Mouse (Mus musculus): ENCODE measurements at regions not wholly inside any gene's neighbourhood (a gene's known extent, or its start where the extent isn't known, plus 50 kb on each side); places are given as distances from the start of the nearest gene placed in this dataset.
"Not testable (repeated sequence)": the region's sequence is repeated elsewhere in the genome, so short reads cannot be mapped to it uniquely, and the experiment has no call there.

DNA sequence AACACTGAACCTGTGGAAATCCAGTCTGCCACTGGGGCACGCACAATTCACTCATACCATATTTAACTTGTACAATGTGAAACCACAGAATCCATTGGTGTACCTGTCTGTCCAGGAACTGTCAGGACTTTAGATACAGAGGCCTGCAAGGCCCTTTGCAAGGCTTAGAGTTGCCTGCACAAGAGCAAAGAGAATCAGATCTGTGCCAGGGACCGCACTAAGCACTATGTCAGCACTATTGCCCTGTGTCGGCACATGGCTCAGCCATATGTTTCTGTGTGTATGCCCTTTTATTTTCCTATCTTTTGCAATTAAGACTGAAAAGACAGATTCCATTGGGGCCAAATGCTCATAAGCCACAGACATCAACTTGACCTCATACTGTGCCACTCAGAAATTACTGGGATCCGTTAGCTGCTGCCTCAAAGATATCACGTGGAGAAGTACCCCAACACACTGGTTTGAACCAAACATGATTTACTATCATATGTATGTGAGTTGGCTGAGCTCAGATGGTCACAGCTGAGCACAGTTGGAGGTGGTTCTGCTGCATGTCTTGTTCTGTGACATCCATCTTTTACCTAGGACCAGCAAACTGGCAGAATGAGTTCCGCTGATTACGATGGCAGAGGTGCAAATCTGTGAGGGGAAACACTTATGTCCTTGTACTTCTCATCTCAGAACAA lies 181.7 kb upstream of the Prkcq start:
- DNase-seq (ENCODE audit: low spot score in 2 of 2): no peak

DNA sequence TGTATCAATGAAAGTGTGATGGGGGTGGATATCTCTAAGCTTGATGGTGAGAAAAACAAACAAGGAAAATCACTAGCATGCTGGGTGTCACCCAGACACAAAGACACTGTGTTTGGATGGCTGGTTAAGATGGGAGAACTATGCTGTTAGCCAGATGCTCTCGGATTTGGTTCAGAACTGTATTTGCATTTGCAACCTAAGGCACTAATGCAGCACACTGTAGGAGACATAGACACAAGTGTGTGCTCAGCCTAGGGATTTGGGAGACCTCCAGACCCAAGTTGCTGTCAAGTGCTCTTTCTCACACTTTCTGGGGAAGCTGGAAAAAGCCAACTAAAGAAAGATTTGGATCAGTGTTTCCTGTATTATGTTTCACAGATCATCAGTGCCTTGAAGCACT lies 173.1 kb upstream of the Prkcq start:
- DNase-seq (ENCODE audit: low spot score in 2 of 2): no peak

DNA sequence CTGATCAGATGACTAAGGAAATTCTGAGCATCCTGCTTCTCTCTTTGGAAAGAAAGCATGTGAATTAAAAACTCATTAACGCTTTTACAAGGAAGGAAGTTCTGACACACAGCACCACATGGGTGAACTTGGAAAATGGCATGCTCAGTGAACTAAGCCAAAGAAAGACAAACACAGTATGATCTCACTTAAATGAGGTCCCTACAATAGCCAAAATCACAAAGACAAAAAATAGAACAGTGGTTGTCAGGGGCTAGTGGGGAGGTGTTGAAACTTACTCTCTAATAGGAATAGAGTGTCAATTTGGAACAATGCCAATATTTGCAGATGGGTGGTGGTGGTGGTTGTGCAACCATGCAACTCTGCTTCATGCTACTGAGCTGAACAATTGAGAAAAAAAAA lies 172.7 kb upstream of the Prkcq start:
- no peak for DNase-seq (ENCODE audit: low spot score in 2 of 2)

DNA sequence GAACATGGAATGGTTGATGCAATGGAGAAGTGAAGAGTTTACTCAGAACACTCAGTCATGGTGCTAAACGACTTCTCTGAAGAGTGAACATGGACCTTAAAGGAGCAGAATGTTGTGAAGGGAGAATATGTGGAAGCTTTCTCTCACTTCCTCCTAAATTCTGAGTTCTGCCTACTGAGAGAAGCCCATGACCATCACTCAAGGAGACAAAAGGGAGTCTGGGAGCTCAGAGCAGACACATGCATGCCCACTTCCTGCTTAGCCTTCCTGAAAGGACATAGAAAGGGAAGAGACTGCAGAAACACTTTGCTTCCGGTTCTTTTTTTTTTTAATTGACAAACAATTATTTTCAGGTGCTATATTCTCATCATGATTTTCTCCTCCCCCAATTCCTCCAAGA lies 166.1 kb upstream of the Prkcq start:
- no peak for DNase-seq (ENCODE audit: low spot score in 2 of 2)

DNA sequence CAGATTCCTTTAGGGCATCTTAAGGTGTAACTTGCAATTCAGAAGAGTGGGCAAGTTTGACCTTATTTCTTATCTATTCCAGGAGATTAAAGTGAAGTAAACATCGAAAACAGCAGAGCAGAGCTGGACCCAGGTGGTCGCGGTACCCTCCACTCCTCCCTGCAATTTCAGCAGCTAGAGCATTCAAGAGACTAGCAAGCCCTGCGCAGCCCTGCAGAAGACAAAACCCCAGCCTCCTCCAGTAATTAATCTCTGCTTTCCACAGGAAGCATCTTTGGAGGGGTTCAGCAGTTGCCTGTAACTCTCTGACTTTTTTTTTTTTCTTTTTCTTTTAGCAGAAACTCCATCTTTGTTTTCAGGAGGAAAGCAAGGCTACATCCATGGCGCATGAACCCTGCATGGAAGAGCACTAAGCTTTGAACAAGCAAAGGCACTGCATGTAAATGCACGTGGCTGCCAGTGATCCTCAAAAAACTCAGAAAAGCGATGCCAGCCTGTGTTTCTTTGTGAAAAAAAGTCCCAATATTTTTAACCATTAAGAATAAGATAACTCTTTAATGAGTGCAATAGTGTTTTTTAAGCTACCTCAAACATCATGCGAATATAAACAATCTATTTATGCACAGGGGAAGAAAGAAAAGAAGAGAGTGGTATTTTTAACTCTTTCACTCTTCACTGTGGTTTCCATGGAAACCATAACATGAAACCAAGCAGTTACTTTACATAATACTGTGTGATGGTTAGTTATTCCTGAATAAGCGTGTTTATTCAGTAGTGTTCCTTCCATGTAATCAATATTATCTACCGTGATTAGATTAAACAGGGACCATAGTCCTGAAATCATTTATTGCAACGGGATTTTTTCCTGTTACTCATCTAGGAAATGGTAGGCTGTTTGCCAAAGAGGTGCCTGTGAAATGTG lies 160.6 kb upstream of the Prkcq start:
- DNase-seq (ENCODE audit: low spot score in 2 of 2): no peak

DNA sequence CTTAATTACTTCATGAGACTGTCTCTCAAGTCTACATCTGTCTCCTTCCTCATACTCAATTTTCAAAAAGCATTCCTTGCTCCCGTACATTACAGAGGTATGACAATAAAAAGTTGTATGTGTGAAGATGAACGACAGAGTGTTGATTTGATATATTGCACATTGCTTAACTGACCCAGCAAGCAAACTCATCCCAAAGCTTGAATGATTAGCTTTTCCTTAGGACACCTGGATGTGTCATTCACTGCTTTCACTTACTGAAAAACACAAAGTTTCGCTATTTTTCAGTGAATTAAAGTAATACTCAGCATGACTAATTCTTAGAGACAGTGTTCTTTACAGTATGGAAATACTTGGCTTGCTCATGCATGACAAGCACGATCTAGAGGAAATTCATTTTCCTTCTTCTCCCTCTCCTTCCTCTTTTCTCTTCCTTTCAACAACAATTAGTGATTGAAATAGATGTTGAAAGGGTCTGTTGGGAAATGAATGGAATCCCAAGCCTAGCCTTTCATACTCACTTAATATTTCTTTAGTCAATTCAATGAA lies 159.5 kb upstream of the Prkcq start:
- DNase-seq (ENCODE audit: low spot score in 2 of 2): no peak

DNA sequence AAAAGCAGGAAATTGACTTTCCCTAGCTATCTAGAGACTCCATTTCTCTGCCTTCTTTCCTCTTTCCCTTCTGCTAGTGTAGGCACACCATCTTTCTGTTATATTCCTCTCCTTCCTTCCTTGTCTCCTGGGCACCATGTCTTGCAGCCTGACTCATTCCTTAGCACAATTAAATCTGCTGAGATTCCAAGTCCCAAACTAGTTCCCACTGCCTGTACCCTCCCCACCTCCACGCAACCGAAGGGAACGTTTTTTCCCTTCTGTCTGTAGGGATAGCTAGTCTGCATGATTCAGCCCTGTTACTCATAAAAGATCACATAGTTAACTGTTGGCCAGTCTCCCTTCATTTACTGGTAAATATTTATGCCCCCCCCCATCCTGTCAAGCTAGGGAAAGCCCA lies 158.8 kb upstream of the Prkcq start:
- no peak for DNase-seq (ENCODE audit: low spot score in 2 of 2)

DNA sequence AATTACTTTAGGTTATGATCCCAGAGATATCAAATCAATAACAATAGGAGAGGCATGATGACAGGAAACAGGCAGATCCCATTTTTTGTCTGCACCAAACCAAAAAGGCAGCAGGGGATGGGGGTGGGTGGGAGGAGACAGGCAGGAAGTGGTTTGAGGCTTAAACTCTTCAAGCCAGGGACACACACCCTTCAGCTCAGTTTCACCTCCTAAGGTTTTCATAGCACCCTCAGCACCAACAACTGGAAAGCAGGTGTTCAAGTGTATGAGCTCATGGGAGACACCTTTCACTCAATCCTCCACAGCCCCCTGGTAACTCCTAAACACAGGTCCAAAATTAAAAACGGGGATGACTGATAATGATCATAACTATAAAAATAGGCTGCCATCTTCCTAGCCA lies 155.5 kb upstream of the Prkcq start:
- no peak for DNase-seq (ENCODE audit: low spot score in 2 of 2)

DNA sequence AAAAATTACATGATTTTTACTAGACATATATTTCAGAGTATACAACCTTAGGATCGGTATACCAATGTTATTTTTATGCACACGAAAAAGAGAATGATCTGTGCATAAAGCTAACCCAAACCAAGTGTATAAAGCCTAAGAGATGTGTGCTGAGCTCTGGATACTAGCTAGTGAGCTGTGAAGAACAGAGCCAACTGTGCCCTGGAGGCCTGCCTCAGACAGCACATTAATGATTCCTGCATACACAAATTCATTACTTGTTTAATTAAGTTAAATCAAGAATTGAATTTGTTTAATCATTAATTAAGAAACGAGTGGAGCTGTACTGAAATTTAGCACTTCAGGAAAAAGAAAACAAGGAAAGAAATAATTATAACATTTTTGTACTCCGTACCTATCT lies 139.0 kb upstream of the Prkcq start:
- DNase-seq (ENCODE audit: low spot score in 2 of 2): no peak

DNA sequence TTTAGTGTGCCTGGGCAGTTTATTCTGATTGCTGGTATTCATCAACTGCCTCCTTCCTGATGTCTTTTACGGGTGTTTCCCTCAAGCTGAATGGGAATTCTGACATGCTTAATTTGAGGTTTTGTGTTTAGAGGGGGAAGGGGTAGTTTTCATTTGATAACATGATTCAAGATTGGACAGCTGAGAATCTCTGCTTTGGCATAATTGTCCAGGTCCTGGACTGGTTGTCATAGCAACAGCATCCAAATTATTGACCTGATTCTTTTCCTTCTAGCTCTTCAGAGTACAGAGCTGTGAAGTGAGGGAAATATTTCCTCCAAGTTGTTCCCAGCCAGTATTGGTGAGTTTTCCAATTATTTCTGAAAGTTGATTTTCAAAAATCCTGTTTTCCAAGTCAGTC lies 137.7 kb upstream of the Prkcq start:
- DNase-seq (ENCODE audit: low spot score in 2 of 2): no peak

DNA sequence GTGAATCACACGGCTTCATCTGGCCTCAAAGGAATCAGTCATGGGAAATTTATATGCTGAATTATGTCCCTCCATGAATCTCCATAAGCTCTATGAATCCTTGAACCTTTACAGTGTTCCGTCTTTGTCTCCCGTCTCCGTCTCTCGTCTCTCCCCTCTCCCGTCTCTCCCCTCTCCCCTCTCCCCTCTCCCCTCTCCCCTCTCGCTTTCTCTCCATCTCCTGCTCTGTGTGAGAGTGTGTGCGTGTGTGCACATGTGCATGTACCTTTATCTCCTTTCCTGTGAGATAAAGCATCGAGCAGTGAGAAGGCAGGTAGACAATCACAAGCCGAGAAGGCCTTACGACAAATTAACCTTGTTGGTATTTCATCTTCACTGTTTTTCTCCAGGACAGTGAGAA lies 134.6 kb upstream of the Prkcq start:
- no peak for DNase-seq (ENCODE audit: low spot score in 2 of 2)

DNA sequence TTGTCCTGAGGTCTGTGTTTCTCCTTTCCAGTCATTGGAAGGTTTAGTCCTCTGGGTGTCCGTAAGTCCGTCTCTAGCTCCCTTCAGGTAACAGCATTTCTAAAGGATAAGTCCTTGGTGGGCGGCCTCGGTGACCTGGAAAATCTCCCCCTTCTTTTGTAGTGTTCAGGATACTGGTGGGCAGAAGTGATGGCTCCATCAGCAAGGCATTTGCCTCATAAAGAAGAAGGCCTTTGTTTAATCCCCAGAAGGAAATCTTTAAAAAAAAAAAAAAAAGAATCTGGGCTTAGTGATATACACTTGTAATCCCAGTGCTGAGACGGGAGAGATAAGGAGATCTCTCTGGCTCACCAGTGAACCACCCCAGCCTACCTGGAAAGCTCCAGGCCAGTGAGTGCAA lies 133.5 kb upstream of the Prkcq start:
- DNase-seq (ENCODE audit: low spot score in 2 of 2): no peak

DNA sequence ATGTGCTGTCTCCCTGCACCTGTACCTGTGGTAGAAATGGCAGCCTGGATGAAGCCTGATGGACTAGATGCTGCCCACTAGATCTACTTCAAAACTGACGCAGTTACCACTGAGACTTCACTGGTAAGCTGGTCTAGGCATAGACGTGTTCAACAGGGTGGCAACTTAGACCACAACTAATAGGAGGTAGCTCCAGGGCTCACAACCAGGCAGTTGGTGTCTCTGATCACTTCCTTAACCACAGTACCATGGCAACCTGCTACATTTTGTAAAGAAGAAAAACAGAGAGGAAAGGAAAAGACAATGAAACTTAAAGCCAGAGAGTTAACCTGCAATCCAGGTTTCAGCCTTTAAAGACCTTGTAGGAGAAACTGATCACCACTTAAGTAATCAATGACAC lies 131.9 kb upstream of the Prkcq start:
- DNase-seq (ENCODE audit: low spot score in 2 of 2): no peak

DNA sequence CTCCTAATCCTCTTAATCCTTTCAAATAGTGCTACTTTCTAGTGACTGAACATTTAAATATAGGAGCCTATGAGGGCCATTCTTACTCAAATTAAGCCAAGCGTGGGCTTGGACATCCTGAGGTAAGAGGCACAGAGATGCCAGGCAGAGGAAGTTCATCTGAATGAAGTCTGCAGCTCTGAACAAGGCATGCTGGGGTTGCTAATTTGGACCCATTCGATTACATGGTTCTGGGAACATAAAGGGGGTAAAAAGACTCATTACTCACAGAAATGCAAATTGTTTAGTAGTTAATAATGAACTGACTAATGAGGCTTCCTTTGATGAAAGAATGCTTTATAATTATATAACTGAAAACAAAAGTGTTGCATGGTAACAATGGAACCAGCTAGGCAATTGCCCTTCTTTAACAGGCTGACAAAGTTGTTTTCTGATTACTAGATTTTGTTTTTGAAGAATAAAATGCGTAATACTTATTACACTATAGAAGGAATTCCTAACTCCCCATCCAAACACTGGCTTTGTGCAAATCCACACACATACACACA lies 127.1 kb upstream of the Prkcq start:
- DNase-seq (ENCODE audit: low spot score in 2 of 2): no peak

DNA sequence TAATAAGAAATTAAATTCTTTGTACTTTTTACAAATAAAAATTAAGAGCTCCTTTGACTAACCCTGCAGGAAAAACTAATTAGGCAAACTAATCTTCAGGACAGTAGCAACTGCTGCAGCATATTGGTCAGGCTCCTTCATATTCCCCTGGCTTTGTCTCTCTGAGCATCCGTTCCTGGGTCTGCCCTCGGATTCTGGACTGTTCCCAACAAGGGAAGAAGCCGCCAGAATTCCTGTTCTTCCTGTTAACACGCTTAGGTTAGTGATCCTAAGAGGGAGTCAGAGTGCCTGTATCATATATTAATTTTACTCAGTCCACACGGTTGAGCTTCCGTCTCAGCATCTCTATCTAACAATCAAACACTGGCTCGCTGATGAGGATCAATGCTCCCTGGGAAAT lies 120.3 kb upstream of the Prkcq start:
- no peak for DNase-seq (ENCODE audit: low spot score in 2 of 2)

DNA sequence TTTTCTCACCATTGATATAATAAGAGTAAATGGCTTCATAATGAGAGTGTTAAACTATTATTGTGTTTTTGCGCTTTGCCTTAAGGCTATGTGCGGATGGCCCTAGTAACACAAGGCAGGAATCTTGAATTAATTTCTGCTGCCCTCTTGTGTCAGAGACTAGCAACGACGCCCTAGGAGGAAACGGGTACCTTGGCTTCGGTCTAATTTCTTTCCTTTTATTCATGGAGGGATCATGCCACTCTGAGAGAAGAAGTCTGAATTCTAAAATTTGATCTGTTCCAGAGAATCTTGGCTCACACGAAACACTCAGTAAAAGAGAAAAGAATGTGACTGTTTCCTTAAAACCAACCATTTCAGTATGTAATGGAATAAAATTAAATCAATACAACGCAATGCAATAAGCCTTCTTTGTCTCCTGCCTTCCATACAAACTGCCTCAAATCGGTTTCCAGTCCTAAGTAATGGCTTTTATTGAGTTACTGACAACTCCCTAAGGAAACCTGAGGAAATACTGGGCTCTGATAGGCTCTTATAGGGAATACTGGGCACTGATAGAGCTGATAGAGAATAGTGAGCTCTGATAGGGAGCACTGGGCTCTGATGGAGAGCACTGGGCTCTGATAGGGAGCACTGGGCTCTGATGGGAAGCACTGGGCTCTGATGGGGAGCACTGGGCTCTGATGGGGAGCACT lies 112.0 kb upstream of the Prkcq start:
- peak; percentile 37 to 48 for DNase-seq (ENCODE audit: low spot score in 2 of 2)

DNA sequence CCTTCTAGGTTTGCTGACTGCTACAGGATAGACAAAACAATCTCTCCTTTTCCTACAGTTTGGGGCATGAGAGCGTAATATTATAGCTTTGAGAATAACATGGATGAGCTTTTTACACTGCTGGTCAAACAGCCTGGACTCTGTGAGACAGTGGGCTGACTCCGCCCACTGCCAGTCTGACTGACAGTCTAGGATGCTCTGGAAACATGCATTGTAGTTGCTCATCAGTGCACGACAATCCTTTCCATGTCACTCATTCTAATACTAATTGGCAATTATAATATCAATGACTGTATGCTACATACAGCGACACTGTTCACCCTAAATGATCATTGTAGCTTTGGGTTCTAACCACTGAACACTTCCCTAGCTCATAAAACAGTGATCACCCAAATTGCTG lies 104.5 kb upstream of the Prkcq start:
- DNase-seq (ENCODE audit: low spot score in 2 of 2): no peak

DNA sequence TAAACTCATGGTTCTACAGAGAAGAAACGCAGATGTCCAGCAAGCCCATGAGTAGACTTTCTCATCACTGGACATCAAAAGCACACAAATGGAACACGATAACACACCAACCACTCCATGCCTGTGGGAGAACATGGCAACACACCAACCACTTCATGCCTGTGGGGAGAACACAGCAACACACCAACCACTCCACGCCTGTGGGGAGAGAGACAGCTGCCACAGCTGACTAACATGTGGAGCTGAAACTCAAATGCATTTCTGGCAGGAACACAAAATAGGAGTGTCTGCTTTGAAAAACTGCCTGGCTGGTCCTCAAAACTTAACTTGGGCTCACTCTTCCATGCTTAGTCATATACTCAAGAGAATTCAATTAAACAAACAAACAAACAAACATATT lies 88.4 kb upstream of the Prkcq start:
- DNase-seq (ENCODE audit: low spot score in 2 of 2): no peak

DNA sequence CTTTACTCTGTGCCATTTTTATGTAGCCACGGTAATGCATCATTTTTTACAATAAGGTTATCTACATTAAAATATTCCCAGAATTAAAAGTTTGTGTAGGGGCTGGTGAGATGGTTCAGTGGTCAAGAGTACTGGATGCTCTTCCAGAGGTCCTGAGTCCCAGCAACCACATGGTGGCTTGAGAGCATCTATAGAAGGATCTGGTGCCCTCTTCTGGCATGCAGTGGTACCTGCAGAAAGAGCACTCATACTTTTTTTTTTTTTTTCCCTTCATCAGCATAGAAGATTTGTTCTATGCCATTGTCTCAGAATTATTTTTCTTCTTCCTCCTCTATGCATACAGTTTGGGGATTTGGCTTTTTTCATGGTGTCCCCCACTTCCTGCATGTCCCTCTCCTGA lies 84.9 kb upstream of the Prkcq start:
- no peak for DNase-seq (ENCODE audit: low spot score in 2 of 2)

DNA sequence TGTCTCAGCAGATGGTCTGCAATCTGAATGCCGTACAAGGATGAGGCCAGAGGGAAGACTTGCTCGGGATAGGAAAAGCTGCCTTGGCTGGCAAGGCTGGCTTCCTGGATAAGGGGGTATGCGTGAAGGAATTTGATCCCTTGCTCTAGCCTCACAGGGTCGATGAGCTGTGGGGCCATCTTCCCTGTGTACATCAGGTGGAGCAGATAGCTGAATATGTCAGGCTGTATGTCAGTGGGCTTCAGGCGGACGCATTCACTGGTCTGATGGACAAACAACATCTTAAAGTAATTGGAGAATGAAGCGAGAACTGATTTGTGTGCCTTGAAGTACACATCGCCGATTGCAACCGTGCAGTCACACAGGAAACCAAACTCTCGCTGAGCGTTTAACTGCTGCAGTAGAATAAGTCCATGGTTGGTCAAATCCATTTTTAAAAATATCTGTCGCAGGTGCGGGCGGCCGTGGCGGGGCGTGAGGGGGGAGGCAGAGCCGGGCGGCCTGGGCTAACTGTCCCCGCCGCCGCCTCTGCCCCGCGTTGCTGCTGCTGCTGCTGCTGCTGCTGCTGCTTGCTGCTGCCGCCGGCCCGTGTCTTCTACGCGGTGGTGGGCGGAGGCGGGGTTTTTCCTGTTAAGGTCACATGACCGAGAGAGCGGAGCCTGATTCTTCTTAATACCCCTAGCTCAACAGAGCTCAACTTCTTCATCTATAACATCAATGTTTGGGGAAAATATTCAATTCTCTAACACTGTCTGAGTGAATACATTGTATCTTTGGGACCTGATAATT lies 71.9 kb upstream of the Prkcq start:
- DNase-seq (ENCODE audit: low spot score in 2 of 2): not testable (repeated sequence)

DNA sequence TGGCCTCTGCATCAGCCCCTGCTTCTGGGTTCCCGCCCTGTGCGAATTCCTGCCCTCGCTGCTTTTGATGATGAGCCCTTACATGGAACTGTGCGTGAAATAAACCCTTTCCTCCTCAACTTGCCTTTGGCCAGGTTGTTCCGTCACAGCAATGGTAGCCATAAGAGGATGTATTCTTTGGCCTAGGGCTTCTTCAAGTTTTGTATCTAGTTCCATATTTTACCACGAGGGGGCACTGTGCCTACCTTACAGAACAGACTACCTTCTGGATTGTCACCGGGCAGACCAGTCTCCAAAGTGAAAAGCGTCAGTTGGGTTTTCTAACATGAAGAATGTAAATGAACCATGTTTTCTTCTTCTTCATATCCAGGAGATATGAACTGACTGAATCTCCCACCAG lies 58.7 kb upstream of the Prkcq start:
- DNase-seq (ENCODE audit: low spot score in 2 of 2): peak; percentile 2 to 20
